Mouse (Mus musculus): ENCODE measurements at regions not wholly inside any gene's neighbourhood (a gene's known extent, or its start where the extent isn't known, plus 50 kb on each side); places are given as distances from the start of the nearest gene placed in this dataset.

GRCm38 (mm10) chr3:52176108-52176507 is 71.2 kb upstream of the Maml3 start:
- no peak for TF ChIP-seq EP300 (IDR thresholded peaks at IDR 0.05; ENCODE audit: low read depth)
- no peak for TF ChIP-seq CTCF (IDR thresholded peaks at IDR 0.05; ENCODE audit: low read depth)
